Mouse (Mus musculus) midbrain, embryonic 12.5 days (tissue): ENCODE measurements at regions not wholly inside any gene's neighbourhood (a gene's known extent, or its start where the extent isn't known, plus 50 kb on each side); places are given as distances from the start of the nearest gene placed in this dataset. TPM values are rescaled to one million over a fixed set of nuclear protein-coding genes. Genes with fewer than 3 reads are reported as not detected.

ENCODE experiments used
- ATAC-seq: fragments of 200-750 bp; cut with Nextera tagmentation; 2 replicates; pipeline ENCODE4 v1.8.0; 2017; ENCODE audit warnings: low read depth, moderate TSS enrichment, moderate library complexity; ENCODE audit not compliant: low FRiP score
- H3K27ac ChIP-seq: fragments of 300-500 bp; sonication (generic); replicated peaks from 2 replicates; pipeline ENCODE4 v1.5.1; 2016; ENCODE audit warnings: mild to moderate bottlenecking
- H3K27me3 ChIP-seq: fragments of 300-500 bp; sonication (generic); 2 replicates; pipeline ENCODE4 v1.6.1; 2016; ENCODE audit warnings: mild to moderate bottlenecking
- H3K36me3 ChIP-seq: fragments of 300-500 bp; sonication (generic); 2 replicates; pipeline ENCODE4 v1.6.1; 2016
- H3K4me1 ChIP-seq: fragments of 300-500 bp; sonication (generic); 2 replicates; pipeline ENCODE4 v1.6.1; 2016
- H3K4me2 ChIP-seq: fragments of 300-500 bp; sonication (generic); replicated peaks from 2 replicates; pipeline ENCODE4 v1.6.1; 2016; ENCODE audit warnings: mild to moderate bottlenecking, moderate library complexity
- H3K4me3 ChIP-seq: fragments of 300-500 bp; sonication (generic); 2 replicates; pipeline ENCODE4 v1.5.1; 2016; ENCODE audit warnings: mild to moderate bottlenecking
- H3K9ac ChIP-seq: fragments of 300-500 bp; sonication (generic); replicated peaks from 2 replicates; pipeline ENCODE4 v1.6.1; 2016; ENCODE audit warnings: mild to moderate bottlenecking, moderate library complexity
- H3K9me3 ChIP-seq: fragments of 300-500 bp; sonication (generic); 2 replicates; pipeline ENCODE4 v1.6.1; 2016; ENCODE audit warnings: mild to moderate bottlenecking
- WGBS: fragments of 180-500 bp; shearing (Covaris S2); methylation state at CpG from one replicate; pipeline ENCODE4 v1.1.7; 2016; 5-methylcytosine and 5-hydroxymethylcytosine counted together
- microRNA-seq: library from miRNA; unstranded; fragments of <30 nt; microRNA quantifications from one replicate; pipeline ENCODE4, GENCODE M21; 2017

- no peak for ATAC-seq
- no peak overlapping the region for H3K4me3 ChIP-seq
- no peaks in the 10 kb centered on the region for H3K9me3 ChIP-seq
- H3K36me3 ChIP-seq, result no peaks in the 10 kb centered on the region
- 92% methylated on average over 6 of the region's 6 CpGs for WGBS
- H3K4me2 ChIP-seq, result no peak overlapping the region
- no peak overlapping the region for H3K9ac ChIP-seq
- H3K27me3 ChIP-seq, result no peaks in the 10 kb centered on the region
- no peak overlapping the region for H3K27ac ChIP-seq
- H3K4me1 ChIP-seq, result no peaks in the 10 kb centered on the region
Observed at GRCm38 (mm10) chr12:94943067-94943466, 749.0 kb upstream of the Flrt2 start.

Small RNAs in the stretch of these regions (microRNA-seq; reads per million reads assigned to microRNA genes)
- gene Mir8099-2, result not detected
